Mouse (Mus musculus) stomach, adult 2 months (tissue): ENCODE results near the gene Inafm2. TPM values are rescaled to one million over a fixed set of nuclear protein-coding genes. Genes with fewer than 3 reads are reported as not detected.

Experiments
- polyA plus RNA-seq: library from polyadenylated mRNA; depleted of rRNA; stranded (reverse); fragments of >200 nt; gene quantifications from 2 replicates; pipeline ENCODE4 v1.2.3, GENCODE M21; 2012; rRNA removed

Inafm2 gene
- polyA plus RNA-seq, result 7.5 and 14.6 TPM in 2 replicates

GRCm38 (mm10) chr2:118745232-118745884, at the start of gene Inafm2:
Gene Inafm2, plus strand, starts transcription at chr2:118745758.

GRCm38 (mm10) chr2:118703913-118704730, 41.4 kb upstream of the Inafm2 start, which contains the start of gene Ankrd63:
Gene Ankrd63, minus strand, starts transcription at chr2:118703963.

GRCm38 (mm10) chr2:118728337-118728736, 17.2 kb upstream of the Inafm2 start, which contains the start of gene Plcb2:
Gene Plcb2, minus strand, starts transcription at chr2:118728438.

DNA sequence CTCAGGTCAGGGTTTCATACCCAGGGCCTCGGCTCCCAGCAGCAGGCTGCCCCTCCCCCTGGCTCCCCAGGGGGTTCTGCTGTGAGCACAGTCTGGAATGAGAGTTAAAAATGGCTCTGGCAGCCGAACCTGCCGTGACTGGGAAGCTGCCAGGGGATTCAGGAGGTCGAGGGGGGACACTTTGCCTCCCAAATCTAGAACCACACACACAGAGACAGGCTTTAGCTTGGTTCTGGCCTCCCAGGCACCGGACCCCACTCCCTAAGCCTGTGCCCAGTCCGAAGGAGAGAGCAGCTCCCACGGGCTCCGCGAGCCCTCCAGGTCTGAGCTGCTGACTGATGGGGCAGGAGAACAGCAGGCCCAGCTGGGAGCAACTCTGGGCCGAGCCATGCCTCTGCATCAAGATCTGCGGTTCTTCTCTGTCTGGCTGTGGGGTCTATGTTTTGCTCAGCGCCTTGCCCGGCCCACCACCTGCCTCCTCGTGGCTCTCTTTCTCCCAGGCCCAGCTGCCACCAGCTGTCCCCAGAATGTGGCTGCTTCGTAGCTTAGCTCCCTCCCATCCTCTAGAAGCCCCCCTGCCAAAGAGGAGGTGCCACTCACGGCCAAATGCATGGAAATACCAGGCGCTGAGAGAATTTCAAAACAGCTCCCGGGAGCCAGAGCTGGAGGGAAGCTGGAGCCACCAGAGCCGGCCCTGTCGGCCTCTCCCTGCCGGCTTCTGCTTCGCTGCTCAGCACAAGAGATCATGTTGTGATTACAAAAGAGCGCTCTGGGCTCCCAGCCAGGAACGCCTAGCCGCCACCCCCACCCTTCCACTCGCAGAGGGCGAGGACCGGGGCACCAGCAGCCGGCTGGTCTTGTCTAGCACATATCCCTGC, 16.6 kb downstream of the Inafm2 start, which contains the start of gene Ccdc9b:
Gene Ccdc9b (minus strand): TSS at position 756 of the 878 bp plus-strand sequence.

DNA sequence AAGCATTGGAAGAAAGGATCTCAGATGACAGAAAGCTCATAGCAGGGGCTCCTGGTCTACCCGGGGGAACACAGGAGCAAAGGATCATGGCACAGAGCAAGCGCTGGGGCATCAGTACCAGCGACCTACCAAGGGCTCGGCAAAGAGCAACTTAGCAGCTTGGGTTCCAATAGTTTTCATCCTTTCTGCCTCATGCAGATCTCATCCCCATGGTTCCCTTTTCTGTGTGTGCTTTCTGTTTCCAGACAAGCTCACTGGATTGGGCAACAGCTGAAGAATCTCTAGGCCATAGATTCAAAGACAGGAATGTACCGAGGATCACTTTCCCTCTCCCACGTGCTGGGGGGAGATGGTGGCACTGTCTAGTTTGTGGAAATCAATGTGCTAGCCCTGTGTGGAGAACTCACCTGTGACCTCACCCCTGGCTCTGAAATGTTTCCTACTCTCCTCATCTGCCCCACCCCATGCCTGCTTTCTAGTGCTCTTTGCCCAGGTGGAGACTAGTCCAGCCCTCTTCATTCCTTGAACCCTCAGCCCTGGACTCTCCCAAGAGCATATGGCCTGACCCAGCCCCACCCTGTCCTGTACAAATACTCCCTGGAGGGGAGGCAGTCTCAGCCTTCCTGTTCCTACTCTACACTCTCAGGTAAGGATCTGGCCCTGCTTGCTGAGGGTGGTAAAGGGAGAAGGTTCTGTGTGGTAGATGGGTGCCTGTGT, 26.8 kb downstream of the Inafm2 start, which contains the start of gene Phgr1:
Gene Phgr1 (plus strand): TSS at position 612 of the 717 bp plus-strand sequence.

GRCm38 (mm10) chr2:118779504-118780480, 34.2 kb downstream of the Inafm2 start, which contains the start of gene Disp2:
Gene Disp2, plus strand, starts transcription at chr2:118779719.

Other genes with a start within 250 kb of the Inafm2 start
- 5.0 and 11.5 TPM in 2 replicates for gene Bmf, start 196.1 kb upstream of the Inafm2 start, polyA plus RNA-seq
- 0.99 and 1.5 TPM in 2 replicates for gene Bub1b, start 147.5 kb upstream of the Inafm2 start, polyA plus RNA-seq
- 6.0 and 6.6 TPM in 2 replicates for gene Pak6, start 82.5 kb upstream of the Inafm2 start, polyA plus RNA-seq
- gene Ankrd63, start 41.8 kb upstream of the Inafm2 start, polyA plus RNA-seq, result 0.19 and 0.31 TPM in 2 replicates
- 0.98 and 1.3 TPM in 2 replicates for gene Plcb2, start 17.3 kb upstream of the Inafm2 start, polyA plus RNA-seq
- 4.7 and 6.0 TPM in 2 replicates for gene Ccdc9b, start 16.9 kb downstream of the Inafm2 start, polyA plus RNA-seq
- 507 and 624 TPM in 2 replicates for gene Phgr1, start 27.0 kb downstream of the Inafm2 start, polyA plus RNA-seq
- 1.5 and 1.9 TPM in 2 replicates for gene Disp2, start 34.0 kb downstream of the Inafm2 start, polyA plus RNA-seq
- 1.6 TPM in 2 replicates for gene Knstrn, start 68.2 kb downstream of the Inafm2 start, polyA plus RNA-seq
- 40.4 and 46.1 TPM in 2 replicates for gene Ivd, start 116.2 kb downstream of the Inafm2 start, polyA plus RNA-seq
- gene Bahd1, start 154.6 kb downstream of the Inafm2 start, polyA plus RNA-seq, result 9.9 and 11.9 TPM in 2 replicates
- 4.3 and 6.2 TPM in 2 replicates for gene Chst14, start 180.7 kb downstream of the Inafm2 start, polyA plus RNA-seq